Mouse (Mus musculus) gastrocnemius, postnatal 25 days (tissue): ENCODE results near the gene Mum1. TPM values are rescaled to one million over a fixed set of nuclear protein-coding genes. Genes with fewer than 3 reads are reported as not detected.

ENCODE experiments used
- DNase-seq: peaks from one replicate; pipeline ENCODE4 v3.0.0; 2022
- long read RNA-seq, 2 experiments: library from polyadenylated mRNA; stranded (forward); transcript quantifications; one replicate each; pipeline ENCODE4 v2.0.0; 2021
- total RNA-seq, 2 experiments: library from RNA; stranded (reverse); gene quantifications; 1 replicate in 1 of 2; 2 replicates in 1 of 2; pipeline ENCODE4 v1.2.3; 2021

The Mum1 gene
- total RNA-seq = 10 to 100 TPM; 14.5 to 14.8 TPM
- long read RNA-seq, experiment 1, transcript Mum1-201 (14 exons, 2,640 nt) = major isoform, 9 of 41 reads
- long read RNA-seq, experiment 1, partial matches to known transcripts = 27 of 41 reads
- long read RNA-seq, experiment 1, other reads (novel, unspliced or antisense) = 5 of 41 reads
- long read RNA-seq, experiment 2, transcript Mum1-201 (14 exons, 2,640 nt) = major isoform, 16 of 40 reads
- long read RNA-seq, experiment 2, partial matches to known transcripts = 14 of 40 reads
- long read RNA-seq, experiment 2, other reads (novel, unspliced or antisense) = 9 of 40 reads

DNA sequence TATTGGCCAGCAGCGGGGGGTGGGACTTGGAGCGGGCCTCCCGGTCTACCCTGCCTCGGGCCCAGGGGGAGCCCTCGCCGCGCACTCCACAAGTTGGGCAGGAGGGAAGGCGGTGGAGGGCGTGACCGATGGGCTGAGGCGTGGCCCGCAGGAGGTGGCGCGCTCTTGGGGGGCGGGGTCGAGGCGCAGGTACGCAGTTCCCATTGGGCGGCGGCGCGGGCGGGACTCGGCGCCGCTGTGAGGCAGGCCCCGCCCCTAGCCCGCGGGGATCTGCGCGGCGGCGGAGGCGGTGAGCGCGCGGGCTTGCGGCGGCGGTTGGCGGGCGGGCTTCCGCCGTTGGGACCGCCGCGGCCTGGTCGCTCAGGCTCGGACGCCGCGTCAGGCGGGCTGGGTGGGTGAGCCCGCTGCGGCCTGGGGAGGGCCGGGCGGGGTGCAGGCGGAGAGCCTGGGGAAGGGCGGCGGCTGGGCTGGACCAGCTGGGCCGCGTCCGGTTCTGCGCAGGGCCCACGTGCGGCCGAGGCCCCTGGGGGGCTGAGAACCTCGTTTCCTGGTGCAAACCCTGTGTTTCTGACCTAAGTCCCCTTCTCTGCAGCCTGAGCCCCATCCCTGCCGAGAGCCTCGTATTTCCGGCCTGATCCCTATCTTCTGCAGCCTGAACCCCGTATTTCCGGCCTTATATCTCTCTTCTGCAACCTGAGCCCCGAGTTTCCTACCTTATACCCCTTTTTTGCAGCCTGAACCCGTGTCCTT, at the start of gene Mum1:
Mum1 (plus strand) TSS at position 19 of the 750 bp plus-strand sequence.
- DNase-seq = peak; percentile 100

DNA sequence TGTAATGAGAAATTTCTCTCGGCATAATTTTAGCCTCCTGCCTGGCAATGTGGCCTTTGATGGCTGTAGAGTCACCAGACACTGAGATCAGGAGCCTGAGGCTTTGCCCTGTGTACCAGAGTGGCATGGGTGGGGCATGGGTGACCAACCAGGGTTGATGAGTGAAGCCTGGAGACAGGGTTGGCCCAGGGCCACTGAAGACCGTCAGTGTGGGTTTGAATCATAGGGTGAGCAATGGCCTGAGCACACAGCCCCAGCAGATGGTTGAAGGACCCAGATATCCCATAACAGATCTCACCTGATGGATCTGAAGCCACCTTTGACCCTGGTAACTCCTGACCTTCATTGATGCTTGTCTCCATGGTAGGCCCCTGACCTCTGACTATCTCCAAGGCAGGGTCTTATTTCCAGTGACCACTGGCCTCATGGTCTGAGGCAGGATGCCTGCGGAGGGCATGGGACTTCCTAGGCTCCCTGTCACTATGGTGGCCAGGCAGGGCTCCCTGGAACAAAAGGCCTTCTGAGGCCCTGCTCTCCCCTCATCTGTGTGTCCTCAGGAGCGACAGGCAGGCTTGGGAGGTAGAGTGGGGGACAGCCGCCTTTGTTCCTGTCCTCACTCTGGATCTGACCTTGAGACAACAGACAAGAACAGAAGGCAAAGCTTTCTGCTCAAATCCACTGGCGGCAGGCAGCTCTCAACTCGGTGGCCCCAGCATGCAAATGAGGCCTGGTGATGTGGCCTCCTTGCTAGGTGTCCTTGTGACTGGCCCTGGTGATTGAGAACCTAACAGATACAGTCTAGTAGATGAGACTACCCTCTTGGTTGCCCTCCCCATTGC, 48.6 kb upstream of the Mum1 start:
- no peak for DNase-seq

DNA sequence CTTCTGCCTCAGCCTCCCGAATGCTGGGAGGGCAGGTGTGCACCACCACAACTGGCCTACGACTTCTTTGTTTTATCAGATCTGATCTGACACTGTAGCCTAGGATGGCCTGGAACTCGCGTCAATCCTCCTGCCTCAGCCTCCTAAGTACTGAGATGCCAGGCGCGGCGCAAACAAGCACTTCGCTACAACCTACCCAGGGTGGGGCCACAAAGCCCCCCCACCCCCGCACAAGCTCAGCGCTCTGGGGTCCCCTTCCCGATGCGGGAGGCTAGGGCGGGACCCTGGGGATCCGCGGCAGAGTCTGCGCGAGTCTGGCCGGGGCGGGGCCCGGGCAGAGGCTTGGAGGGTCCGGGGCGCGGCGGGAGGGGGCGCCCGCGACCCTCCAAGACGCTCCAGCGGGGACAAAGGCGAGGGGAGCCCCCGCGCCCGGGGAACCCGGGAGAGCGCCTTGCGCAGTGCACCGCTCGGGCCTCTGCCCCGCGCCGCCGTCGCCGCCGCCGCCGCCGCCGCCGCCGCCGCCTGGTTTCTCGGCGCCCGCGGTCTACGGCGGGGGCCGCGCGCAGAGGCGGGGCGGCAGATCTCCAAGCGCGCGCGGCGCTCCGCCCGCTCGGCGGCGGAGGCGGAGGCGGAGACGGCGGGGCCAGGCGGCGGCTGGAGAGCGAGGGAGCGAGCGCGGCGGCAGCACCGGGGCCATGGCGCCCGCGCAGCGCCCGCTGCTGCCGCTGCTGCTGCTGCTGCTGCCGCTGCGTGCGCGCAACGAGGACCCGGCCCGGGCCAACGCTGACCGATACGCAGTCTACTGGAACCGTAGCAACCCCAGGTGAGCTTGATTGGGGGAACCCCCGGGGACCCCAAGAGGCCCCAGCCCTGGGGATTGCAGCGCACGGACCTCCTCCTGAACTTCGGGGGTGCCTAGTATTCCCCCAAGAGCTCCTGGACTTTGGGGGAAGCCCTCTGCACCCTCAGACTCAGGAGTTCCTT, 46.9 kb upstream of the Mum1 start, which contains the start of gene Efna2:
Efna2 (plus strand) TSS at position 415 of the 984 bp plus-strand sequence.
- DNase-seq = no peak

- DNase-seq = no peak
Observed at GRCm38 (mm10) chr10:80180288-80180687, 45.9 kb upstream of the Mum1 start.

DNA sequence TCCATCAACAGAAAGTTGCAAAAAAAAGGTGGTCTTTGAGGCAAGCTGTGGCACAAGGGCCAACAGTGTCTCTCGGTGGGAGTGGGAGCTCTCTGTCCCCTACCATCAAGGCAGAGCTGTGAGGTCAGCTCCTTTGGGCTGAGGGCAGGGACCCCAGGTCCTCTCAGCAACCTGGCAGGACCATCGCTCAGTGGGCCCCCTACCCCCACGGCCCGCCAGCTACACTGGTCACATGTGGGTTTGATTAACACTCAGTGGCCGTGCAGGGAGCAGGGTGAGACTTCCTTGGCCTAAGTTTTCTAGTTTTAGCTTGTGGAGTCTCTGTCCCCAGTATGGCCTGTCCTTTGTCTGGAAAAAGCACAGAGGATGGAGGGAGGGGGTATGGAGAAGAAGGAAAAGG, 45.4 kb upstream of the Mum1 start:
- DNase-seq = no peak

GRCm38 (mm10) chr10:80182547-80182946, 43.7 kb upstream of the Mum1 start:
- DNase-seq = no peak

GRCm38 (mm10) chr10:80186649-80187048, 39.6 kb upstream of the Mum1 start:
- no peak for DNase-seq

DNA sequence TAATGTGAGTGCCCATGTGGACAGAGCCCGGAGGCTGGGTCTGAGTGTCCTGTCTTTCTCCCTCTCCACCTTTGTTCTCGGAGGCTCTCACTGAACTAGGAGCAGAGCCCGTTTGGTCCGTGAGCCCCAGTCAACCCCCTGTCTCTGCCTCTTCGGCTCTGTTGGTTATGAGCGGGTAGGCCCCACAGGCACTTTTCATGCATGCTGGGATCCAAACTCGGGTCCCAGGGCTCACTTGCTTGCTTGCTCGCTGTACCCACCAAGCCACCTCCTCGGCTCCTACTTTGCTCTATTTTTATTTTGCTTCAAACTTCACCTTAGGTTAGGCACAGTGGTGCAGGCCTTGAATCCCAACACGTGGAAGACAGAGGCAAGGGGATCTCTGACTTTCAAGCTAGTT, 38.5 kb upstream of the Mum1 start:
- DNase-seq = no peak

DNA sequence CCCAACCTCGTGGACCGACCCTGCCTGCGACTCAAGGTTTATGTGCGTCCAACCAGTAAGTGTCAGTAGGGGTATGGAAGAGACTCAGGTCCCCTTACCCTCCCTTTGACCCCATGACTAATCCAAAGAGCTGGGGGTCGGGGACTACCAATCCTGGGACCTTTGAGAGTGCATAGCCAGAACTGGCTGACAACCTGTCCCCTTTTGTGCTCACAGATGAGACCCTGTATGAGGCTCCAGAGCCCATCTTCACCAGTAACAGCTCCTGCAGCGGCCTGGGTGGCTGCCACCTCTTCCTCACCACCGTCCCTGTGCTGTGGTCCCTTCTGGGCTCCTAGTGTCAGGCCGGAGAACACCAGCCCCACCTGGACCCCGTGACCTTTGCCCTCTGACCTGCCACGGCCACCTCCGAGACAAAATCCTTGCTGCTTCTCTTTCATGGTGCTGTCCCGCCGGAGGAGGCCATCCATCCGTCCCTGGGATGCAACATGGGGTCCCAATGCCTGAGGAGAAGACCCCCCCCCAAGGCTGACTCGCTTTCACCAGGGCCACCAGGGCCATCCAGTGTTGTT, 37.7 kb upstream of the Mum1 start:
- no peak for DNase-seq

- no peak for DNase-seq
Observed at GRCm38 (mm10) chr10:80189999-80190398, 36.2 kb upstream of the Mum1 start.

GRCm38 (mm10) chr10:80190491-80191051, 35.7 kb upstream of the Mum1 start:
- no peak for DNase-seq

DNA sequence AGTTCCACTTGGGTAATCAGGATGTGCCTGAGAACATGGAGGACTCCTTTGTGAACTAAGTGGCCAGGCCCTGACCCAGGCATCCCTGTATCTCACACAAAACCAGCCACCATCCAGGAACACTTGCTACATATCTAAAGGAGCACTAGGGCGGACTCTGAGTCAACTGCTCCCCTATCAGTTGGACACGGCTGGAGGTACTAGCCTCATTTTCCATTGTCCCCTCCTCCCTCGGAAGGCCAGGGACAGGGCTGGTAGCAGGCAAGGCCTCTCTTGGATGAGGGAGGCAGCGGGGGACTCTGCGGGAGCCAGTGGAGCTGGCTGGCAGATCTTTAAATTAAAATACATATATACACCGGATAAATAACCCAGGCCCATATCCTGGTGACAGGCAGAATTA, 32.3 kb upstream of the Mum1 start:
- no peak for DNase-seq

GRCm38 (mm10) chr10:80194441-80194840, 31.8 kb upstream of the Mum1 start:
- DNase-seq = no peak

GRCm38 (mm10) chr10:80196167-80196566, 30.1 kb upstream of the Mum1 start:
- no peak for DNase-seq

DNA sequence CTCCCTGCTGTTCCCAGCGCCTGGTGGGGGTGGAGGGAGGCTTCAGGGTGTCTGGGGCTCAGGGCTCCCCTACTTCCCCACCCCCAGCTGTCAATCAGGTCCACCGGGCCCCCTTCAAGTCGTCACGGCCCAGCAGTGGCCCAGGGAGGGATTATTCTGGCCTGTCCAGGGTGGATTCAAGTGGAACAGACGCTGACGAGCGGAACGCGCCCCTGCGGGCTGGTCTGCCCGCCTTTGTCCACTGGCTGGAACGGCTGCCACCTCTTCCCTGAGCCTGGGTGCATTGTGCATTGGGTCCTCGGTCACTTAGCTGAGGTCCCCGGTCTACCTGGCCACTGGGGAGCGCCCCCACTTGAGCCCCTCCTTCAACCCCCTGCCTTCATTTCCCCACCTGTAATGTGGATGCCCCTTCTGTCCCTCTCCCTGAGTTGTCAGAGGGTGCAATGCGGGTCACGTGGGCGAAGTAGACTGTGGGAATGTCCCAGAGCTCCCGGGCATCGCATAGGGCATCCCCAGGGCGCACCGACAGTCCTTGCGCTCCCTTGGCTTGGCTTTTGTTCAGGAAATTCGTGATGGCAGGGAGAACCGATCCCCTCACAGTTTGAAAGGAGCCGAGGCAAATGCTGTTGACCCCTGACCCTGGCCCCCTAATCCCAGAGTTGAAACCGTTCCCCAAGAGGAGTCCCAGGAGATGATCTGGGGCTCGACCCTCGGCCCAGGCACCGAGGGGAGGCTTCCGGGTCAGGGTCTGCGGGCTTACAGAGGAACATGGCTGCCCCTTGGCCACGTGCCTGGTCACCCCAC, 29.3 kb upstream of the Mum1 start:
- no peak for DNase-seq

DNA sequence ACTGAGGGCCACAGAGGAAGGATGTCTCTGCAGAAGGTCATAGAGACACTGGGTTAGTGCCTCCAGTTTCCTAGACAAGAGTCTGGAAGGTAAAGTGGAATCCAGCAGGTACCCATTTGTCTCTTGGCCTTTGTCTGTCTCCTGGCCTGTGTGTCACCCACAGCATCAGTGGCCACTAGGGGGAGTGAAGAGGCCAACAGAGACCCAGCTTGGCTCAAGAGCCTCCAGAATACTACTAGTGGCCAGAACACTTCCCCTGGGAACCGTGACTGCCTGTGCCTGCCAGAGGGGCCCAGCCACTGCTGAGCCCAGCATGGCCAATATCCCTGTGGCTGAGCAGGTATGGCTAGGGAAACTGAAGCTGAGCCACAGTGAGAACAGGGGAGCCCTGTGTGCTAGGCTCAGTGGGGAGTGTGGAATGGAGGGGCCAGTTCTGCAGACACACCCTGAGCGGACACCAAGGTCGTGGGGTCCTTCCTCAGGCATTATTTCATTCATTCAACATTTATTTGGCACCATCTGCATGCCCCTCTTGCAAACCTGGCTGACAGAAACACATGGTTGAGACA, 26.7 kb upstream of the Mum1 start:
- DNase-seq = peak; percentile 69

DNA sequence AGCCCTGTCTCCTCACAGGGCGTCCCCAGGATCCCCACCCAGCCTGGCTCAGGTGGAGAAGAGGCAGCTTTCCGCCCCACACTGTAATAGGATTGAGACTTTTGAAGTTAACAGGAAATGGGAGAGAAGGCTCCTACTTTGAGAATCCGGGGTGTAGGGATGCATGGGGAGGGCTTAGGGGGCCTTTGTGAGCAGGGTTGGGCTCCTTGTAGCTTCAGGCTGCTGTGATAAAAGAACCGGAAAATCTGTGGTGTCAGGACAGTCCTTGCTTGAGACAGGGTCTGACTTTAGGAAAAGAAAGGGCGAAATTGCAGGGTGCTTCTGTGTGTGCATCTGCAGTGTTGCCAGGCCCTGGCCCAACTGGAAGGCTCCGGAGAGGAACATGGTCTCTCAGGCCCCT, 25.7 kb upstream of the Mum1 start:
- DNase-seq = no peak

GRCm38 (mm10) chr10:80204055-80204454, 22.2 kb upstream of the Mum1 start:
- no peak for DNase-seq

DNA sequence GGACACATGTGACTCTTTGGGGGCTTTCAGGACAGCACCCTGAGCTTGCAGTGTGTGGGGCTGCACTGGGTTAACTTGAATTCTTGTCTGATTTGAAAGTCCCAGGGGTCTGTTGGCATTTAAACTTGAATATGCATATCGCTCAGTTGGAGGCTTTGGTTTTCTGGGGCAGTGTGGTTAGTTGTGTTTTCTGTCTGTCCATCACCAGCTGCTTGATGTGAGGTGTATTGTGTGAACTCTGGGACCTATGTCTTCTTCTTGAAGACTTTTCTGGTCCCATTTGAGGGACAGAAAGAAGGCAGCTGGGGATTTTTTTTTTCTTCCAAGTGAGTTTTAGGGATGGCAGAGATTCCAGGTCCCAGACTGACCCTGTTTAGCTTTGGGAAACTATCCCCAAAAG, 19.0 kb upstream of the Mum1 start:
- no peak for DNase-seq

GRCm38 (mm10) chr10:80207676-80208075, 18.6 kb upstream of the Mum1 start:
- no peak for DNase-seq
